Mouse (Mus musculus) lung, adult 2 months (tissue): Measurements from ENCODE around the gene Tstd3. TPM values are rescaled to one million over a fixed set of nuclear protein-coding genes. Genes with fewer than 3 reads are reported as not detected.

Source experiments
- DNase-seq: peaks from one replicate; pipeline ENCODE4 v3.0.0; 2022
- H3K4me1 ChIP-seq: fragments of 200-500 bp; 2 replicates; pipeline ENCODE4 v1.6.1; 2011; ENCODE audit warnings: low read length; ENCODE audit not compliant: control insufficient read depth, insufficient read depth
- H3K4me3 ChIP-seq: fragments of 200-500 bp; replicated peaks from 2 replicates; pipeline ENCODE3; 2011; ENCODE audit warnings: low read depth, mild to moderate bottlenecking, control low read depth, low read length; ENCODE audit errors: extremely low read depth
- CTCF ChIP-seq: fragments of 200-500 bp; IDR thresholded peaks from 2 replicates; pipeline ENCODE4 v1.5.1; 2011; ENCODE audit warnings: mild to moderate bottlenecking, low read length, control low read depth; ENCODE audit not compliant: insufficient read depth
- POLR2A ChIP-seq: fragments of 200-500 bp; IDR thresholded peaks from 2 replicates; pipeline ENCODE4 v1.6.1; 2011; ENCODE audit warnings: low read depth, mild to moderate bottlenecking, control low read depth, low read length, borderline replicate concordance; ENCODE audit errors: extremely low read depth
- WGBS: fragments of 180-500 bp; shearing (Covaris S2); methylation state at CpG from one replicate; pipeline ENCODE4 v1.1.7; 2018; 5-methylcytosine and 5-hydroxymethylcytosine counted together
- polyA plus RNA-seq: library from polyadenylated mRNA; depleted of rRNA; stranded (reverse); fragments of >200 nt; gene quantifications from 2 replicates; pipeline ENCODE4 v1.2.3, GENCODE M21; 2012

The Tstd3 gene
- polyA plus RNA-seq, 1 experiment: 1.5 TPM

GRCm38 (mm10) chr4:21786268-21786667 is 19.3 kb upstream of the Tstd3 start:
- no peak for DNase-seq
- WGBS: 95% methylated on average over 12 of the region's 12 CpGs
- TF ChIP-seq POLR2A (no peak), CTCF (no peak)
- no peak overlapping the region for H3K4me3 ChIP-seq
- H3K4me1 ChIP-seq: no peaks in the 10 kb centered on the region

- WGBS: 90% methylated on average over 12 of the region's 12 CpGs
- H3K4me3 ChIP-seq: no peak overlapping the region
- H3K4me1 ChIP-seq: peaks cover 6% of the 10 kb centered on the region
- no peak for TF ChIP-seq POLR2A
- TF ChIP-seq CTCF: no peak
- DNase-seq: no peak
Observed at GRCm38 (mm10) chr4:21780816-21781726, 14.1 kb upstream of the Tstd3 start.

GRCm38 (mm10) chr4:21776946-21777265 is 9.9 kb upstream of the Tstd3 start:
- DNase-seq: no peak
- peaks cover 6% of the 10 kb centered on the region for H3K4me1 ChIP-seq
- TF ChIP-seq POLR2A (no peak), CTCF (no peak)
- WGBS: 3% methylated on average over 9 of the region's 9 CpGs
- peak overlapping the region; percentile 9 for H3K4me3 ChIP-seq

GRCm38 (mm10) chr4:21776091-21776945 is 9.3 kb upstream of the Tstd3 start:
- peak; percentile 85 for DNase-seq
- Histone ChIP-seq H3K4me3 (peak overlapping the region; percentile 83), H3K4me1 (peaks cover 6% of the 10 kb centered on the region)
- WGBS: under 1% methylated on average over 43 of the region's 46 CpGs
- TF ChIP-seq POLR2A: peak; percentile 78; the same call in 1 of the 2 replicates
- no peak for TF ChIP-seq CTCF

- Histone ChIP-seq H3K4me1 (peaks cover 4% of the 10 kb centered on the region), H3K4me3 (no peak overlapping the region)
- no peak for DNase-seq
- TF ChIP-seq CTCF (no peak), POLR2A (no peak)
- WGBS: 98% methylated on average over 1 of the region's 1 CpGs
Observed at GRCm38 (mm10) chr4:21772306-21772705, 5.3 kb upstream of the Tstd3 start.

- Histone ChIP-seq H3K4me1 (peaks cover 5% of the 10 kb centered on the region; the same call in 1 of the 2 replicates), H3K4me3 (no peak overlapping the region)
- no peak for DNase-seq
- WGBS: 85% methylated on average over 1 of the region's 1 CpGs
- TF ChIP-seq CTCF (no peak), POLR2A (no peak)
Observed at GRCm38 (mm10) chr4:21771064-21771463, 4.1 kb upstream of the Tstd3 start.

GRCm38 (mm10) chr4:21766171-21766862 is 695 bp downstream of the Tstd3 start:
- TF ChIP-seq CTCF: no peak
- no peak for TF ChIP-seq POLR2A
- Histone ChIP-seq H3K4me3 (peak overlapping the region; percentile 100), H3K4me1 (peaks cover 5% of the 10 kb centered on the region; the same call in 1 of the 2 replicates)
- no peak for DNase-seq
- 20% methylated on average over 14 of the region's 14 CpGs for WGBS

GRCm38 (mm10) chr4:21763827-21764226 is 3.2 kb downstream of the Tstd3 start:
- TF ChIP-seq POLR2A (no peak), CTCF (no peak)
- H3K4me1 ChIP-seq: peaks cover 5% of the 10 kb centered on the region; the same call in 1 of the 2 replicates
- no peak for DNase-seq
- 80% methylated on average over 4 of the region's 4 CpGs for WGBS
- no peak overlapping the region for H3K4me3 ChIP-seq
